Comparison of ENCODE assay signal across 9 mouse cellular contexts in the genomic region with DNA sequence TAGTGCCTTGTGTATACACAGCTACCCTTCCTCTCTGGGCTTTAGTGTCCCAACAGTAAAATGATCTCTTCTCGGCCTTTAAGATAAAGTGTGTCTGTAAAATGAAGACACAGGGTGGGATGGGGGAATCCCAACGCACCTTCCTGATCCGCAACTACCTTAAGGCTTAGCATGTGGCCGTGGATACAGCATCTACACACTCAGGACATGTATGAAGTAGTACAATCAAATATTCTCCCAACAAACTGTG. TPM values are rescaled to one million over a fixed set of nuclear protein-coding genes. Genes with fewer than 3 reads are reported as not detected.
A peak's percentile ranks its signal among the peaks of the same experiment; 100 is the strongest.
DNase-seq lines count a peak whose midpoint lies in the region; ATAC-seq and TF ChIP-seq lines count a peak whose summit lies in the region.
"Had no signal": no experiment of that assay in that cellular context is flagged by ENCODE, and none has a peak within 500 bp of the region (broad histone marks: within the 10 kb centered on the region; RNA-seq: fewer than 3 reads in every experiment).

No protein-coding gene starts in this region.

- H3K9me3 ChIP-seq in heart, embryonic 13.5 days = no peaks in the 10 kb centered on the region
- no peaks in the 10 kb centered on the region for H3K9me3 ChIP-seq in ES-Bruce4 (replicated peaks; ENCODE audit: control insufficient read depth, insufficient read depth, low read length, poor library complexity, severe bottlenecking)
- no peaks in the 10 kb centered on the region for H3K9me3 ChIP-seq in forebrain, postnatal 0 days (ENCODE audit: low read length)
- H3K9me3 ChIP-seq in midbrain, embryonic 10.5 days (replicated peaks) = no peaks in the 10 kb centered on the region

- 3% methylated on average over 4 of the region's 4 CpGs for WGBS in heart, embryonic 13.5 days
- 7% methylated on average over 4 of the region's 4 CpGs for WGBS in forebrain, postnatal 0 days
- 8% methylated on average over 4 of the region's 4 CpGs for WGBS in midbrain, embryonic 10.5 days

- H3K4me3 ChIP-seq in heart, embryonic 13.5 days = peak overlapping the region; percentile 85
- H3K4me3 ChIP-seq in ES-Bruce4 (ENCODE audit: low read depth, low read length) = peak overlapping the region; percentile 93
- H3K4me3 ChIP-seq in forebrain, postnatal 0 days (ENCODE audit: low read depth, low read length) = peak overlapping the region; percentile 68
- peak overlapping the region; percentile 88 for H3K4me3 ChIP-seq in midbrain, embryonic 10.5 days

- no peak for TF ChIP-seq POLR2A in ES-Bruce4 (IDR thresholded peaks at IDR 0.05; ENCODE audit: insufficient read depth, low read length)

- no peak for DNase-seq in heart, adult 8-10 months (ENCODE audit: low spot score)
- DNase-seq in forebrain, postnatal 0 days = peak; percentile 48
- DNase-seq in midbrain, embryonic 10.5 days (ENCODE audit: low spot score) = no peak
- no peak for DNase-seq in right cerebral cortex, postnatal 10 days (ENCODE audit: low spot score in 2 of 2)
- no peak for DNase-seq in T-cell, adult 2 months (ENCODE audit: low spot score)
- DNase-seq in spleen, adult 12 weeks (ENCODE audit: low spot score) = no peak

- H3K9ac ChIP-seq in heart, embryonic 13.5 days = peak overlapping the region; percentile 97
- H3K9ac ChIP-seq in ES-Bruce4 (ENCODE audit: low read depth, poor library complexity, severe bottlenecking) = peak overlapping the region; percentile 77
- peak overlapping the region; percentile 82 for H3K9ac ChIP-seq in forebrain, postnatal 0 days

- H3K4me2 ChIP-seq in heart, embryonic 13.5 days = peak overlapping the region; percentile 84
- H3K4me2 ChIP-seq in forebrain, postnatal 0 days (ENCODE audit: low read depth) = peak overlapping the region; percentile 95

- peak overlapping the region; percentile 98 for H3K27ac ChIP-seq in heart, embryonic 13.5 days (replicated peaks)
- H3K27ac ChIP-seq in ES-Bruce4 (ENCODE audit: insufficient read depth, low read length) = no peak overlapping the region
- H3K27ac ChIP-seq in forebrain, postnatal 0 days (ENCODE audit: low read depth, low read length) = no peak overlapping the region
- peak overlapping the region; percentile 94 for H3K27ac ChIP-seq in midbrain, embryonic 10.5 days (replicated peaks)

- peaks cover 90% of the 10 kb centered on the region for H3K4me1 ChIP-seq in heart, embryonic 13.5 days
- peaks cover 5% of the 10 kb centered on the region for H3K4me1 ChIP-seq in ES-Bruce4 (ENCODE audit: control insufficient read depth, insufficient read depth, low read length)
- H3K4me1 ChIP-seq in forebrain, postnatal 0 days (ENCODE audit: insufficient read depth) = peaks cover 10% of the 10 kb centered on the region; the same call in 1 of the 2 replicates
- H3K4me1 ChIP-seq in midbrain, embryonic 10.5 days = peaks cover 68% of the 10 kb centered on the region

- no peaks in the 10 kb centered on the region for H3K36me3 ChIP-seq in heart, embryonic 13.5 days
- H3K36me3 ChIP-seq in ES-Bruce4 (ENCODE audit: control insufficient read depth, insufficient read depth, low read length, poor library complexity, severe bottlenecking) = no peaks in the 10 kb centered on the region
- no peaks in the 10 kb centered on the region for H3K36me3 ChIP-seq in forebrain, postnatal 0 days (ENCODE audit: insufficient read depth)
- H3K36me3 ChIP-seq in midbrain, embryonic 10.5 days = no peaks in the 10 kb centered on the region
- H3K36me3 ChIP-seq: G1E had no signal

- no peaks in the 10 kb centered on the region for H3K27me3 ChIP-seq in heart, embryonic 13.5 days (replicated peaks)
- H3K27me3 ChIP-seq in ES-Bruce4 (ENCODE audit: control insufficient read depth, insufficient read depth, low read length, poor library complexity, severe bottlenecking) = no peaks in the 10 kb centered on the region
- no peaks in the 10 kb centered on the region for H3K27me3 ChIP-seq in forebrain, postnatal 0 days (ENCODE audit: insufficient read depth, low read length)
- peaks cover 39% of the 10 kb centered on the region for H3K27me3 ChIP-seq in midbrain, embryonic 10.5 days (ENCODE audit: low read depth, poor library complexity, severe bottlenecking)

- TF ChIP-seq EP300 in ES-Bruce4 (IDR thresholded peaks at IDR 0.05; ENCODE audit: insufficient read depth, low read depth, low read length) = no peak

- no peak for ATAC-seq in heart, embryonic 13.5 days (ENCODE audit: extremely low read depth, insufficient number of reproducible peaks, low FRiP score, low TSS enrichment)
- no peak for ATAC-seq in forebrain, postnatal 0 days

- TF ChIP-seq CTCF in ES-Bruce4 (IDR thresholded peaks at IDR 0.05; ENCODE audit: low read depth, low read length) = no peak
- TF ChIP-seq CTCF in forebrain, postnatal 0 days (IDR thresholded peaks at IDR 0.05; ENCODE audit: low read depth) = no peak

RNA-seq across cellular contexts. Expression of gene Smyd2, which starts 0.7 kb away (rescaled TPM):
- 187 and 209 TPM in 2 replicates for polyA plus RNA-seq in heart, embryonic 13.5 days (2015; fragmentation: Nextera tagmentation; extraction: Ambion mirVana)
- 100 to 1,000 TPM in 2 of 4 experiments, 10 to 100 TPM in 2; 83.0 to 114 (median 106) TPM for total RNA-seq in heart, adult 8-10 months (2022)
- polyA plus RNA-seq in ES-Bruce4 (2011; ENCODE audit: insufficient read depth, insufficient read length, low read depth, missing spikeins) = 31.5 and 34.8 TPM in 2 replicates
- 75.9 and 87.2 TPM in 2 replicates for total RNA-seq in forebrain, postnatal 0 days (2014; rRNA removed)
- polyA plus RNA-seq in forebrain, postnatal 0 days (2015; fragmentation: Nextera tagmentation; extraction: Ambion mirVana) = 109 and 116 TPM in 2 replicates
- polyA plus RNA-seq in midbrain, embryonic 10.5 days (2016; fragmentation: Nextera tagmentation; extraction: Ambion mirVana) = 62.7 and 68.3 TPM in 2 replicates
- total RNA-seq: G1E had no signal
- polyA plus RNA-seq: G1E had no signal

Comparison
In these comparisons a context has a peak if more than half of its experiments do, and no peak if none do; other contexts are left out.
1. H3K27ac ChIP-seq: peak in heart, embryonic 13.5 days (single experiment) and midbrain, embryonic 10.5 days (single experiment); none in ES-Bruce4 (single experiment) and forebrain, postnatal 0 days (single experiment).
2. Peak in every context shown above with its lines, with median percentiles within 50 percentile points of each other: H3K4me3 ChIP-seq and H3K9ac ChIP-seq.